Mouse (Mus musculus) hematopoietic multipotent progenitor cell, adult 10-12 weeks (in vitro differentiated cells): ENCODE results near the gene Smyd4. TPM values are rescaled to one million over a fixed set of nuclear protein-coding genes. Genes with fewer than 3 reads are reported as not detected.

Experiments
- polyA plus RNA-seq: library from polyadenylated mRNA; stranded (reverse); fragments of >175 nt; gene quantifications from 2 replicates; pipeline ENCODE4 v1.2.3, GENCODE M21; 2012; ENCODE audit warnings: low replicate concordance

The Smyd4 gene
- 1.7 and 1.8 TPM in 2 replicates for polyA plus RNA-seq

GRCm38 (mm10) chr11:75348199-75348889, at the start of gene Smyd4, which contains the start of gene Rpa1:
Gene Smyd4 (plus strand): TSS chr11:75348433.
Gene Rpa1 (minus strand): TSS chr11:75348324.

GRCm38 (mm10) chr11:75422013-75422792, 74.0 kb downstream of the Smyd4 start, which contains the start of gene Serpinf1:
Gene Serpinf1 (minus strand): TSS chr11:75422701.

GRCm38 (mm10) chr11:75439363-75439762, 91.1 kb downstream of the Smyd4 start, which contains the start of gene Serpinf2:
Gene Serpinf2 (minus strand): TSS chr11:75439591.

GRCm38 (mm10) chr11:75453991-75454930, 106.0 kb downstream of the Smyd4 start, which contains the start of gene Wdr81:
Gene Wdr81 (minus strand): TSS chr11:75454717.

Other genes starting within 250 kb of the Smyd4 start
- gene Hic1, start 178.9 kb upstream of the Smyd4 start, polyA plus RNA-seq, result 4.0 and 11.0 TPM in 2 replicates
- gene Ovca2, start 169.6 kb upstream of the Smyd4 start, polyA plus RNA-seq, result 1.9 and 2.7 TPM in 2 replicates
- gene Dph1, start 157.2 kb upstream of the Smyd4 start, polyA plus RNA-seq, result 26.1 and 56.2 TPM in 2 replicates
- gene Rtn4rl1, start 154.7 kb upstream of the Smyd4 start, polyA plus RNA-seq, result 6.4 and 9.3 TPM in 2 replicates
- gene Rpa1, start 109 bp upstream of the Smyd4 start, polyA plus RNA-seq, result 37.8 and 66.8 TPM in 2 replicates
- gene Serpinf1, start 74.3 kb downstream of the Smyd4 start, polyA plus RNA-seq, result 1.9 and 3.1 TPM in 2 replicates
- gene Serpinf2, start 91.2 kb downstream of the Smyd4 start, polyA plus RNA-seq, result 0.07 TPM in 1 of 2 replicates, not detected in the other
- 47.7 and 48.9 TPM in 2 replicates for gene Wdr81, start 106.3 kb downstream of the Smyd4 start, polyA plus RNA-seq
- 4.7 and 6.8 TPM in 2 replicates for gene Tlcd2, start 113.3 kb downstream of the Smyd4 start, polyA plus RNA-seq
- 35.6 and 48.5 TPM in 2 replicates for gene Prpf8, start 138.4 kb downstream of the Smyd4 start, polyA plus RNA-seq
- 0.62 and 1.0 TPM in 2 replicates for gene Rilp, start 161.7 kb downstream of the Smyd4 start, polyA plus RNA-seq
- gene Scarf1, start 165.1 kb downstream of the Smyd4 start, polyA plus RNA-seq, result 0.47 and 1.5 TPM in 2 replicates
- gene Slc43a2, start 183.3 kb downstream of the Smyd4 start, polyA plus RNA-seq, result 63.1 and 118 TPM in 2 replicates
- gene Pitpna, start 239.7 kb downstream of the Smyd4 start, polyA plus RNA-seq, result 51.6 and 123 TPM in 2 replicates